Mouse (Mus musculus) liver, embryonic 12.5 days (tissue): Measurements from ENCODE around the gene Ppm1n. TPM values are rescaled to one million over a fixed set of nuclear protein-coding genes. Genes with fewer than 3 reads are reported as not detected.

Source experiments
- ATAC-seq: fragments of 200-750 bp; cut with Nextera tagmentation; 2 replicates; pipeline ENCODE4 v1.8.0; 2017; ENCODE audit warnings: moderate number of reproducible peaks, mild to moderate bottlenecking, moderate library complexity
- H3K27ac ChIP-seq: fragments of 300-500 bp; sonication (generic); 2 replicates; pipeline ENCODE4 v1.5.1; 2016; ENCODE audit warnings: mild to moderate bottlenecking
- H3K27me3 ChIP-seq: fragments of 300-500 bp; sonication (generic); replicated peaks from 2 replicates; pipeline ENCODE4 v1.6.1; 2016; ENCODE audit warnings: mild to moderate bottlenecking, moderate library complexity
- H3K36me3 ChIP-seq: fragments of 300-500 bp; sonication (generic); 2 replicates; pipeline ENCODE4 v1.6.1; 2016; ENCODE audit warnings: mild to moderate bottlenecking, moderate library complexity
- H3K4me1 ChIP-seq: fragments of 300-500 bp; sonication (generic); 2 replicates; pipeline ENCODE4 v1.6.1; 2016
- H3K4me2 ChIP-seq: fragments of 300-500 bp; sonication (generic); 2 replicates; pipeline ENCODE4 v1.6.1; 2016; ENCODE audit warnings: mild to moderate bottlenecking, moderate library complexity
- H3K4me3 ChIP-seq: fragments of 300-500 bp; sonication (generic); 2 replicates; pipeline ENCODE4 v1.5.1; 2016; ENCODE audit warnings: mild to moderate bottlenecking, moderate library complexity
- H3K9ac ChIP-seq: fragments of 300-500 bp; sonication (generic); 2 replicates; pipeline ENCODE4 v1.6.1; 2016; ENCODE audit warnings: mild to moderate bottlenecking, moderate library complexity
- H3K9me3 ChIP-seq: fragments of 300-500 bp; sonication (generic); replicated peaks from 2 replicates; pipeline ENCODE4 v1.6.1; 2016; ENCODE audit warnings: mild to moderate bottlenecking, moderate library complexity
- WGBS: fragments of 180-500 bp; shearing (Covaris S2); methylation state at CpG from one replicate; pipeline ENCODE4 v1.1.7; 2016; ENCODE audit not compliant: insufficient replicate concordance; 5-methylcytosine and 5-hydroxymethylcytosine counted together
- polyA plus RNA-seq: library from polyadenylated mRNA; unstranded; fragments of >200 nt; fragmentation: Nextera tagmentation; extraction: Ambion mirVana; gene quantifications from 2 replicates; pipeline ENCODE4 v1.2.1, GENCODE M21; 2016

The Ppm1n gene
- polyA plus RNA-seq, 1 experiment from 2014 or later: not detected

- Histone ChIP-seq H3K4me1 (peaks cover 83% of the 10 kb centered on the region), H3K4me2 (no peak overlapping the region), H3K9ac (no peak overlapping the region; the same call in 1 of the 2 replicates), H3K9me3 (no peaks in the 10 kb centered on the region), H3K27me3 (no peaks in the 10 kb centered on the region), H3K36me3 (peaks cover 42% of the 10 kb centered on the region), H3K27ac (peak overlapping the region; percentile 54; the same call in 1 of the 2 replicates), H3K4me3 (no peak overlapping the region)
- 66% methylated on average over 2 of the region's 2 CpGs for WGBS
- ATAC-seq: no peak
Measured at GRCm38 (mm10) chr7:19235092-19235671, 44.7 kb downstream of the Ppm1n start.

DNA sequence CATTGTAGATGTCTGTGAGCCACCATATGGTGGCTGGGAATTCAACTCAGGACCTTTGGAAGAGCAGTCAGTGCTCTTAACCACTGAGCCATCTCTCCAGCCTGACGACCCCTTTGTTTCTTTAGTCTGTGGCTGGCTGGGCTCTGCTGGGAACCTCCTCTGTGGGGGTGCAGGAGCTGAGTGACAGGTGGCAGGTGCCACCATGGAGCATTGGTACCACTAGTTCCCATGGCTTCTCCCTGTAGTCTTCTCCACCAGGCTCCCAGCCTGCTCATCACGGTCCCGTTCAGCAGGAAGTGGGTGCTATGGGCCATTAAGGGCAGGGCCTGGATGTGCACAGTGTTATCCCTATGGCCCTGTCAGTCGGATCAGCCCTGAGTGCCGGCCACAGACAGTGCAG lies 45.2 kb downstream of the Ppm1n start:
- no peak for ATAC-seq
- H3K9ac ChIP-seq: no peak overlapping the region; the same call in 1 of the 2 replicates
- no peak overlapping the region for H3K4me2 ChIP-seq
- 67% methylated on average over 5 of the region's 5 CpGs for WGBS
- no peaks in the 10 kb centered on the region for H3K27me3 ChIP-seq
- H3K36me3 ChIP-seq: peaks cover 44% of the 10 kb centered on the region
- no peak overlapping the region for H3K4me3 ChIP-seq
- H3K27ac ChIP-seq: peak overlapping the region; percentile 23; the same call in 1 of the 2 replicates
- H3K4me1 ChIP-seq: peaks cover 83% of the 10 kb centered on the region
- H3K9me3 ChIP-seq: no peaks in the 10 kb centered on the region

GRCm38 (mm10) chr7:19231849-19232248 lies 48.0 kb downstream of the Ppm1n start:
- no peak overlapping the region for H3K4me3 ChIP-seq
- H3K4me1 ChIP-seq: peaks cover 62% of the 10 kb centered on the region

DNA sequence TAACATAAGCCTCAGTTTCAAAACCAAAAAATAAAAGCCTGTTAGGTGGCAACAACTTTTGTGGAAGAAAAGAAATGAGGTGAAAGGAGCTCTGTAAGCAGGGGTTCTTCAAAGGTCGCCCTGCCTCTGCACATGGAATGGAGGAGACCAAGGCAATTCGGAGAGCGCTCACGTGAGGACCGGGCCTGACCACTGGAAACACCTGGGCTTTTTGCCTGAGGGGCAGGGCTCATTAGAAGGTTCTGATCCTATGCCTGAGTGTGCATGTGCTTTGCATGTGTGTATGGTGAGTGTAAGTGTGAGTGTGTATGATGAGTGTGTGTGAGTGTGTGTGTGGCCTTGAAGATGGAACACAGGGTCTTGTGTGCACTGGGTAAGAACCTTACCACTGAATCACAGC lies 49.0 kb downstream of the Ppm1n start:
- WGBS: 88% methylated on average over 5 of the region's 5 CpGs
- Histone ChIP-seq H3K9me3 (no peaks in the 10 kb centered on the region), H3K4me1 (peaks cover 62% of the 10 kb centered on the region), H3K9ac (no peak overlapping the region), H3K4me2 (no peak overlapping the region), H3K27me3 (no peaks in the 10 kb centered on the region), H3K4me3 (no peak overlapping the region), H3K36me3 (peaks cover 46% of the 10 kb centered on the region), H3K27ac (0 out of 2 replicates have a peak overlapping the region, but pooled peaks have one; percentile 37)
- no peak for ATAC-seq

More at GRCm38 (mm10) chr7:19231849-19232248, 48.0 kb downstream of the Ppm1n start:
- Histone ChIP-seq H3K4me2 (no peak overlapping the region), H3K9ac (no peak overlapping the region), H3K27ac (peak overlapping the region; percentile 21; the same call in 1 of the 2 replicates), H3K27me3 (no peaks in the 10 kb centered on the region), H3K36me3 (peaks cover 44% of the 10 kb centered on the region), H3K9me3 (no peaks in the 10 kb centered on the region)
- no peak for ATAC-seq
- WGBS: 81% methylated on average over 3 of the region's 3 CpGs

DNA sequence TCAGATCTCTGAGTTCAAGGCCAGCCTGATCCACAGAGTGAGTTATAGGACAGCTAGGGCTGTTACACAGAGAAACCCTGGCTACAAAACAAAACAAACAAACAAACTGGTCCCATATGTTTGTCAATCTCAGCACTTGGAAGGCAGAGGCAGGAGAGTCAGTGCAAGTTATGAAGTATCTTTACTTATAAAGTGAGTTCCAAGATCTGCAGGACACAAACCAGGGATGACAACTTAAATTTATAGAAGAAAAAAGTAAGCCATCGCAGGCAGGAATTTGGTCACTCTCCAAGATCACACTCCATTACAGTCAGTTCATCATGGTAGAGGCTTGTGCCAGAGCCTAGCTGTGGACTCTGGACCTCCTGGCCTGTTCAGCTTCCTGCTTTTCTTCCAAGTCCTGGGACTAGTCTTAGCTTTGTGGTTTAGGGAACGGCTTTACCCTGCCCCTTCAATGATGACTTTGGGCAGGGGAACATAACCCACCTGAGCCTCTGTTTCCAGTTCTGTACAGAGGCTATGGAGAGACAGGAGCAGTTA lies 49.8 kb downstream of the Ppm1n start:
- Histone ChIP-seq H3K27me3 (no peaks in the 10 kb centered on the region), H3K4me2 (peak overlapping the region; percentile 70), H3K9me3 (no peaks in the 10 kb centered on the region), H3K36me3 (peaks cover 54% of the 10 kb centered on the region), H3K4me1 (peaks cover 62% of the 10 kb centered on the region), H3K9ac (peak overlapping the region; percentile 78), H3K4me3 (peak overlapping the region; percentile 76), H3K27ac (peak overlapping the region; percentile 92)
- WGBS: 82% methylated on average over 2 of the region's 2 CpGs
- no peak for ATAC-seq

GRCm38 (mm10) chr7:19229404-19229803 lies 50.5 kb downstream of the Ppm1n start:
- no peaks in the 10 kb centered on the region for H3K27me3 ChIP-seq
- H3K4me3 ChIP-seq: peak overlapping the region; percentile 76
- no peaks in the 10 kb centered on the region for H3K9me3 ChIP-seq
- ATAC-seq: no peak
- peak overlapping the region; percentile 92 for H3K27ac ChIP-seq
- peaks cover 55% of the 10 kb centered on the region for H3K36me3 ChIP-seq
- peak overlapping the region; percentile 70 for H3K4me2 ChIP-seq
- H3K4me1 ChIP-seq: peaks cover 62% of the 10 kb centered on the region
- WGBS: 33% methylated on average over 5 of the region's 5 CpGs
- H3K9ac ChIP-seq: peak overlapping the region; percentile 78

GRCm38 (mm10) chr7:19228793-19229148 lies 51.1 kb downstream of the Ppm1n start:
- Histone ChIP-seq H3K4me3 (peak overlapping the region; percentile 76), H3K27me3 (no peaks in the 10 kb centered on the region), H3K4me1 (peaks cover 68% of the 10 kb centered on the region), H3K9me3 (no peaks in the 10 kb centered on the region), H3K36me3 (peaks cover 53% of the 10 kb centered on the region), H3K4me2 (peak overlapping the region; percentile 70), H3K9ac (peak overlapping the region; percentile 78), H3K27ac (peak overlapping the region; percentile 92)
- WGBS: under 1% methylated on average over 14 of the region's 14 CpGs
- ATAC-seq: no peak

- under 1% methylated on average over 87 of the region's 91 CpGs for WGBS
Measured at GRCm38 (mm10) chr7:19227883-19228792, 51.7 kb downstream of the Ppm1n start, which contains the start of gene Opa3. Gene Opa3, plus strand, starts transcription at chr7:19228334.

DNA sequence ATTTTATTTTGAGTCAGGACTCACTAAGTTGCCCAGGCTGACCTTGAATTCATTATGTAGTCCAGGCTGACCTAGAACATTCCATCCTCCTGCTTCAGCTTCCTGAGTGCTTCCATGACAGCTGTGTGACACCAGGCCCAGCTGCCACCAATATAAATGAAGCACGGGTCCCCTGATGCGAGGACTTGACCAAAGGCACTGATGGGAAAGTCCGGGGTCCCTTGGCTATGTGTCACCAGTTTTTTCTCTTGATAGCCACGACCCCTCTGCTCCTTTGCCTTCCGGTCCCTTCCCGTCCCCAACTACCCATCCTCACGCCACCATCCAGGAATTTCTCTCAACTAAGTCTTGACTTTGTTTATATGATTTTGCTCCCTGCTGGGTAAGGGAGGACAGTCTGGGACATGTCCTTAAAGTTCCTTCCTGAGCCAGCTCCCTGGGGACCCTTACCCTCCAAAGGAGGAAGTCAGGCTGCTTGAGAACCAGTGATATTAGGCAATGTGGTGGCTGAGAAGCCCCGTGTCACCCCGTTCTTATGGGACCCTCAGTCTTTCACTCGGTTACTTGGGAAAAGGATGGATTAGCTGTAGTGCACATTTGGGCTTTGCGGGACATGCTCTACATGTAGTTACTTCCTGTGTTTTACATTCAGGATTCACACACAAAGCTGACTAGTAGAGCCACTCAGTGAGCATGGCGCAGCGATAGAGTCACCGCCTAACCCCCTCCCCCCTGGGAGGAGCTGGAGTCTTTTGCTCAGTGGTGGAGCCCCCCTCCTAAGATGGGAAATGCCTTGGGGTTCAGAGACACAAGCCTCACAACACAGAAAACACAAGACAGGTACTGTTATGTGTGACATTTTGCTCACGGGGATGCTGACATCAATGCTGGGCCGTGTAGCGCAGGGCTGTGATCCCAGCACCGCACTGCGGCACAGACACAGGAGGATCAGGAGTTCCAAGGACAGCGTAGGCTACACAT lies 52.8 kb downstream of the Ppm1n start:
- Histone ChIP-seq H3K27me3 (no peaks in the 10 kb centered on the region), H3K9ac (peak overlapping the region; percentile 87), H3K27ac (peak overlapping the region; percentile 99), H3K4me3 (peak overlapping the region; percentile 76), H3K4me1 (peaks cover 66% of the 10 kb centered on the region), H3K36me3 (peaks cover 40% of the 10 kb centered on the region), H3K9me3 (no peaks in the 10 kb centered on the region), H3K4me2 (peak overlapping the region; percentile 83)
- WGBS: 10% methylated on average over 20 of the region's 20 CpGs
- peak; percentile 11; the same call in 1 of the 2 replicates for ATAC-seq

More at GRCm38 (mm10) chr7:19227883-19228792, 51.7 kb downstream of the Ppm1n start, which contains the start of gene Opa3:
- Histone ChIP-seq H3K9ac (peak within 1 kb of the TSS; percentile 87), H3K4me1 (peaks cover 74% of the 10 kb centered on the region), H3K9me3 (no peaks in the 10 kb centered on the region), H3K27ac (peak within 1 kb of the TSS; percentile 99), H3K36me3 (peaks cover 47% of the 10 kb centered on the region), H3K27me3 (no peaks in the 10 kb centered on the region), H3K4me2 (peak within 1 kb of the TSS; percentile 83), H3K4me3 (peak within 1 kb of the TSS; percentile 76)
- ATAC-seq: peak; percentile 86
